Mouse (Mus musculus): Measurements from ENCODE around the gene Inafm1. TPM values are rescaled to one million over a fixed set of nuclear protein-coding genes. Genes with fewer than 3 reads are reported as not detected.

The Inafm1 gene
- total and polyA plus RNA-seq, 3 experiments = 50.7 to 87.6 TPM; not detected in 1

GRCm38 (mm10) chr7:16263015-16263787 is 10.2 kb downstream of the Inafm1 start (continued):
- TF ChIP-seq CTCF (IDR thresholded peaks at IDR 0.05 in 2 of 3, conservative IDR thresholded peaks at IDR 0.05 in 1 of 3; ENCODE audit: control insufficient read depth in 1 of 3, insufficient read depth in 1 of 3, low read depth in 2 of 3, low read length in 3 of 3, poor library complexity in 1 of 3, severe bottlenecking in 1 of 3) (peak; percentile 78 to 86 (median 82)), POLR2AphosphoS5 (IDR thresholded peaks at IDR 0.05; ENCODE audit: borderline replicate concordance, low read depth, low read length) (no peak), MXI1 (IDR thresholded peaks at IDR 0.05; ENCODE audit: low read depth, low read length) (peak; percentile 77), MYC (IDR thresholded peaks at IDR 0.05; ENCODE audit: low read depth, low read length) (no peak), MYB (IDR thresholded peaks at IDR 0.05; ENCODE audit: low read depth, low read length) (no peak), USF1 (IDR thresholded peaks at IDR 0.05; ENCODE audit: low read depth, low read length) (0 out of 2 replicates have a peak, but pooled peaks have one; percentile 26), JUND (IDR thresholded peaks at IDR 0.05; ENCODE audit: low read depth, low read length) (no peak), ZMIZ1 (IDR thresholded peaks at IDR 0.05; ENCODE audit: low read depth, low read length) (no peak), CHD1 (IDR thresholded peaks at IDR 0.05; ENCODE audit: low read depth, low read length) (no peak)

- TF ChIP-seq ZNF384 (IDR thresholded peaks at IDR 0.05; ENCODE audit: low read depth, low read length) (no peak), POLR2AphosphoS5 (IDR thresholded peaks at IDR 0.05; ENCODE audit: borderline replicate concordance, low read depth, low read length) (no peak), BHLHE40 (IDR thresholded peaks at IDR 0.05; ENCODE audit: borderline replicate concordance, low read depth, low read length) (no peak), SIN3A (IDR thresholded peaks at IDR 0.05; ENCODE audit: low read length) (no peak), TCF12 (IDR thresholded peaks at IDR 0.05; ENCODE audit: low read depth, low read length) (no peak), MAFK (IDR thresholded peaks at IDR 0.05; ENCODE audit: borderline replicate concordance, low read depth, low read length) (no peak), TBP (IDR thresholded peaks at IDR 0.05; ENCODE audit: low read depth, low read length) (no peak), ZKSCAN1 (IDR thresholded peaks at IDR 0.05; ENCODE audit: low read depth, low read length) (no peak), POLR2AphosphoS2 (IDR thresholded peaks at IDR 0.05; ENCODE audit: low read length) (no peak), MXI1 (IDR thresholded peaks at IDR 0.05; ENCODE audit: low read depth, low read length) (no peak), ELF1 (IDR thresholded peaks at IDR 0.05; ENCODE audit: low read depth, low read length) (no peak), USF1 (IDR thresholded peaks at IDR 0.05; ENCODE audit: low read depth, low read length) (no peak), MYC (IDR thresholded peaks at IDR 0.05; ENCODE audit: low read depth, low read length) (no peak), EP300 (IDR thresholded peaks at IDR 0.05; ENCODE audit: low read depth in 1 of 2, low read length in 2 of 2) (no peak), RCOR1 (IDR thresholded peaks at IDR 0.05; ENCODE audit: low read depth, low read length) (no peak), E2F4 (IDR thresholded peaks at IDR 0.05; ENCODE audit: borderline replicate concordance, low read depth, low read length) (no peak)
- Histone ChIP-seq H3K79me2 (ENCODE audit: control insufficient read depth, insufficient read depth, low read length, poor library complexity) (no peaks in the 10 kb centered on the region), H3K27me3 (ENCODE audit: control insufficient read depth in 1 of 2, insufficient read depth in 2 of 2, low read length in 2 of 2) (peaks cover 0 to 2% of the 10 kb centered on the region in 2 experiments; a peak in 1 of 4 replicates), H3K9ac (ENCODE audit: control insufficient read depth, low read depth, low read length, poor library complexity, severe bottlenecking) (no peak overlapping the region), H3K9me3 (replicated peaks; ENCODE audit: insufficient read depth, low read length) (no peaks in the 10 kb centered on the region), H3K4me1 (ENCODE audit: control insufficient read depth in 1 of 2, insufficient read depth in 2 of 2, low read length in 2 of 2) (peaks cover 0 to 10% of the 10 kb centered on the region in 2 experiments; a peak in 2 of 4 replicates), H3K36me3 (ENCODE audit: control insufficient read depth in 1 of 2, insufficient read depth in 2 of 2, low read length in 2 of 2) (peaks cover 0 to 7% of the 10 kb centered on the region in 2 experiments; a peak in 2 of 4 replicates), H3K27ac (ENCODE audit: control insufficient read depth, low read depth, low read length) (no peak overlapping the region), H3K4me3 (ENCODE audit: control insufficient read depth in 1 of 2, insufficient read depth in 1 of 2, low read depth in 2 of 2, low read length in 2 of 2) (no peak overlapping the region)
- DNase-seq (ENCODE audit: low read depth, low spot score) = no peak
Measured at GRCm38 (mm10) chr7:16261097-16261496, 12.3 kb downstream of the Inafm1 start.

All from MEL (cell line).